Mouse (Mus musculus): ENCODE data around the gene Gipr. TPM values are rescaled to one million over a fixed set of nuclear protein-coding genes. Genes with fewer than 3 reads are reported as not detected.
"Not testable (repeated sequence)": the region's sequence is repeated elsewhere in the genome, so short reads cannot be mapped to it uniquely, and the experiment has no call there.

Gene Gipr
- polyA plus RNA-seq, 1 experiment from 2014 or later: 3.1 TPM

GRCm38 (mm10) chr7:19162928-19163327, 3.0 kb downstream of the Gipr start:
- DNase-seq (no peak), ATAC-seq (ENCODE audit: low FRiP score, low TSS enrichment) (no peak)
- Histone ChIP-seq H3K4me2 (ENCODE audit: low read length) (no peak overlapping the region), H3K27me3 (ENCODE audit: control insufficient read depth, insufficient read depth, low read length) (peaks cover 16% of the 10 kb centered on the region), H3K36me3 (ENCODE audit: control insufficient read depth, insufficient read depth, low read length) (no peaks in the 10 kb centered on the region), H3K4me3 (replicated peaks; ENCODE audit: low read depth, low read length) (no peak overlapping the region), H3K4me1 (ENCODE audit: control insufficient read depth, insufficient read depth, low read length) (peaks cover 19% of the 10 kb centered on the region), H3K9me3 (ENCODE audit: control insufficient read depth, low read length) (no peaks in the 10 kb centered on the region), H3K9ac (replicated peaks; ENCODE audit: low read length) (no peak overlapping the region), H3K27ac (replicated peaks; ENCODE audit: low read depth, low read length) (no peak overlapping the region)
- WGBS: 84% methylated on average over 7 of the region's 7 CpGs

- DNase-seq (peak; percentile 48), ATAC-seq (ENCODE audit: low FRiP score, low TSS enrichment) (peak; percentile 25; the same call in 1 of the 2 replicates)
- 1% methylated on average over 20 of the region's 20 CpGs for WGBS
- Histone ChIP-seq H3K36me3 (ENCODE audit: control insufficient read depth, insufficient read depth, low read length) (peaks cover 2% of the 10 kb centered on the region; the same call in 1 of the 2 replicates), H3K9me3 (ENCODE audit: control insufficient read depth, low read length) (no peaks in the 10 kb centered on the region), H3K4me3 (replicated peaks; ENCODE audit: low read depth, low read length) (peak overlapping the region; percentile 27), H3K9ac (replicated peaks; ENCODE audit: low read length) (peak overlapping the region; percentile 48), H3K4me2 (ENCODE audit: low read length) (peak overlapping the region; percentile 63), H3K27me3 (ENCODE audit: control insufficient read depth, insufficient read depth, low read length) (peaks cover 16% of the 10 kb centered on the region), H3K4me1 (ENCODE audit: control insufficient read depth, insufficient read depth, low read length) (peaks cover 18% of the 10 kb centered on the region), H3K27ac (replicated peaks; ENCODE audit: low read depth, low read length) (no peak overlapping the region)
These were observed 5.8 kb downstream of the Gipr start for GRCm38 (mm10) chr7:19160115-19160514.

- no peak for ATAC-seq (ENCODE audit: low FRiP score, low TSS enrichment)
- Histone ChIP-seq H3K9ac (replicated peaks; ENCODE audit: low read length) (no peak overlapping the region), H3K36me3 (ENCODE audit: control insufficient read depth, insufficient read depth, low read length) (peaks cover 9% of the 10 kb centered on the region; the same call in 1 of the 2 replicates), H3K4me3 (replicated peaks; ENCODE audit: low read depth, low read length) (no peak overlapping the region; the same call in 1 of the 2 replicates), H3K27ac (replicated peaks; ENCODE audit: low read depth, low read length) (no peak overlapping the region), H3K4me1 (ENCODE audit: control insufficient read depth, insufficient read depth, low read length) (peaks cover 11% of the 10 kb centered on the region), H3K4me2 (ENCODE audit: low read length) (peak overlapping the region; percentile 63), H3K27me3 (ENCODE audit: control insufficient read depth, insufficient read depth, low read length) (peaks cover 11% of the 10 kb centered on the region), H3K9me3 (ENCODE audit: control insufficient read depth, low read length) (no peaks in the 10 kb centered on the region)
- DNase-seq: no peak
- WGBS: 13% methylated on average over 18 of the region's 18 CpGs
These were observed 6.5 kb downstream of the Gipr start for GRCm38 (mm10) chr7:19159411-19159810.

- peaks cover 17% of the 10 kb centered on the region for H3K36me3 ChIP-seq (ENCODE audit: control insufficient read depth, insufficient read depth, low read length)
- DNase-seq (no peak), ATAC-seq (ENCODE audit: low FRiP score, low TSS enrichment) (no peak)
- WGBS: 73% methylated on average over 11 of the region's 11 CpGs
- H3K9me3 ChIP-seq (ENCODE audit: control insufficient read depth, low read length): no peaks in the 10 kb centered on the region
- H3K4me2 ChIP-seq (ENCODE audit: low read length): no peak overlapping the region
- H3K27me3 ChIP-seq (ENCODE audit: control insufficient read depth, insufficient read depth, low read length): peaks cover 11% of the 10 kb centered on the region
- peaks cover 10% of the 10 kb centered on the region for H3K4me1 ChIP-seq (ENCODE audit: control insufficient read depth, insufficient read depth, low read length)
- H3K27ac ChIP-seq (replicated peaks; ENCODE audit: low read depth, low read length): no peak overlapping the region
- no peak overlapping the region for H3K9ac ChIP-seq (replicated peaks; ENCODE audit: low read length)
- no peak overlapping the region for H3K4me3 ChIP-seq (replicated peaks; ENCODE audit: low read depth, low read length)
These were observed 7.3 kb downstream of the Gipr start for GRCm38 (mm10) chr7:19158601-19159000.

GRCm38 (mm10) chr7:19157160-19157800, 8.6 kb downstream of the Gipr start:
- Histone ChIP-seq H3K4me2 (ENCODE audit: low read length) (peak overlapping the region; percentile 44), H3K36me3 (ENCODE audit: control insufficient read depth, insufficient read depth, low read length) (peaks cover 28% of the 10 kb centered on the region), H3K4me3 (replicated peaks; ENCODE audit: low read depth, low read length) (peak overlapping the region; percentile 5), H3K27ac (replicated peaks; ENCODE audit: low read depth, low read length) (peak overlapping the region; percentile 78), H3K4me1 (ENCODE audit: control insufficient read depth, insufficient read depth, low read length) (peaks cover 10% of the 10 kb centered on the region), H3K9me3 (ENCODE audit: control insufficient read depth, low read length) (no peaks in the 10 kb centered on the region), H3K9ac (replicated peaks; ENCODE audit: low read length) (peak overlapping the region; percentile 27), H3K27me3 (ENCODE audit: control insufficient read depth, insufficient read depth, low read length) (peaks cover 11% of the 10 kb centered on the region)
- 6% methylated on average over 30 of the region's 30 CpGs for WGBS
- DNase-seq: peak; percentile 92
- ATAC-seq (ENCODE audit: low FRiP score, low TSS enrichment): peak; percentile 74

- Histone ChIP-seq H3K27me3 (ENCODE audit: control insufficient read depth, insufficient read depth, low read length) (peaks cover 11% of the 10 kb centered on the region), H3K9ac (replicated peaks; ENCODE audit: low read length) (no peak overlapping the region), H3K27ac (replicated peaks; ENCODE audit: low read depth, low read length) (no peak overlapping the region), H3K36me3 (ENCODE audit: control insufficient read depth, insufficient read depth, low read length) (peaks cover 39% of the 10 kb centered on the region), H3K4me1 (ENCODE audit: control insufficient read depth, insufficient read depth, low read length) (peaks cover 10% of the 10 kb centered on the region), H3K4me3 (replicated peaks; ENCODE audit: low read depth, low read length) (no peak overlapping the region), H3K9me3 (ENCODE audit: control insufficient read depth, low read length) (no peaks in the 10 kb centered on the region), H3K4me2 (ENCODE audit: low read length) (no peak overlapping the region)
- ATAC-seq (ENCODE audit: low FRiP score, low TSS enrichment) (no peak), DNase-seq (no peak)
- 58% methylated on average over 13 of the region's 13 CpGs for WGBS
These were observed 10.0 kb downstream of the Gipr start for GRCm38 (mm10) chr7:19155825-19156475.

- 83% methylated on average over 8 of the region's 8 CpGs for WGBS
- Histone ChIP-seq H3K9me3 (ENCODE audit: control insufficient read depth, low read length) (no peaks in the 10 kb centered on the region), H3K9ac (replicated peaks; ENCODE audit: low read length) (no peak overlapping the region), H3K4me3 (replicated peaks; ENCODE audit: low read depth, low read length) (no peak overlapping the region), H3K4me1 (ENCODE audit: control insufficient read depth, insufficient read depth, low read length) (peaks cover 11% of the 10 kb centered on the region), H3K4me2 (ENCODE audit: low read length) (no peak overlapping the region), H3K27me3 (ENCODE audit: control insufficient read depth, insufficient read depth, low read length) (peaks cover 7% of the 10 kb centered on the region), H3K27ac (replicated peaks; ENCODE audit: low read depth, low read length) (no peak overlapping the region), H3K36me3 (ENCODE audit: control insufficient read depth, insufficient read depth, low read length) (peaks cover 39% of the 10 kb centered on the region)
- DNase-seq: no peak
- no peak for ATAC-seq (ENCODE audit: low FRiP score, low TSS enrichment)
These were observed 11.1 kb downstream of the Gipr start for GRCm38 (mm10) chr7:19154796-19155195.

GRCm38 (mm10) chr7:19151121-19151520, 14.8 kb downstream of the Gipr start:
- H3K9ac ChIP-seq (replicated peaks; ENCODE audit: low read length); H3K27me3 ChIP-seq (ENCODE audit: control insufficient read depth, insufficient read depth, low read length); H3K27ac ChIP-seq (replicated peaks; ENCODE audit: low read depth, low read length); H3K4me2 ChIP-seq (ENCODE audit: low read length); DNase-seq; ATAC-seq (ENCODE audit: low FRiP score, low TSS enrichment); H3K4me3 ChIP-seq (replicated peaks; ENCODE audit: low read depth, low read length); H3K9me3 ChIP-seq (ENCODE audit: control insufficient read depth, low read length): not testable (repeated sequence)
- H3K36me3 ChIP-seq (ENCODE audit: control insufficient read depth, insufficient read depth, low read length): peaks cover 39% of the 10 kb centered on the region
- WGBS: 93% methylated on average over 10 of the region's 10 CpGs
- H3K4me1 ChIP-seq (ENCODE audit: control insufficient read depth, insufficient read depth, low read length): peaks cover 17% of the 10 kb centered on the region

- Histone ChIP-seq H3K36me3 (ENCODE audit: control insufficient read depth, insufficient read depth, low read length) (peaks cover 39% of the 10 kb centered on the region), H3K4me1 (ENCODE audit: control insufficient read depth, insufficient read depth, low read length) (peaks cover 17% of the 10 kb centered on the region), H3K27ac (replicated peaks; ENCODE audit: low read depth, low read length) (peak within 1 kb of the TSS; percentile 85), H3K9ac (replicated peaks; ENCODE audit: low read length) (peak within 1 kb of the TSS; percentile 63), H3K9me3 (ENCODE audit: control insufficient read depth, low read length) (no peaks in the 10 kb centered on the region), H3K27me3 (ENCODE audit: control insufficient read depth, insufficient read depth, low read length) (no peaks in the 10 kb centered on the region), H3K4me2 (ENCODE audit: low read length) (peak within 1 kb of the TSS; percentile 80), H3K4me3 (replicated peaks; ENCODE audit: low read depth, low read length) (peak within 1 kb of the TSS; percentile 68)
- DNase-seq (peak; percentile 99), ATAC-seq (ENCODE audit: low FRiP score, low TSS enrichment) (peak; percentile 93)
- WGBS: under 1% methylated on average over 24 of the region's 24 CpGs
These were observed 16.3 kb downstream of the Gipr start, which contains the start of gene Snrpd2 for GRCm38 (mm10) chr7:19149626-19150025. Gene Snrpd2 (plus strand): TSS chr7:19149722.

Data from midbrain, embryonic 14.5 days (tissue).